Mouse (Mus musculus) heart, postnatal 14 days (tissue): Measurements from ENCODE around the gene Try10. TPM values are rescaled to one million over a fixed set of nuclear protein-coding genes. Genes with fewer than 3 reads are reported as not detected.
"Not testable (repeated sequence)": the region's sequence is repeated elsewhere in the genome, so short reads cannot be mapped to it uniquely, and the experiment has no call there.

ENCODE experiments used
- DNase-seq, 2 experiments: peaks; one replicate each; pipeline ENCODE4 v3.0.0; 2021 to 2022
- intact Hi-C: fragments of 180-260 bp; cut with DNase I; formaldehyde crosslinking; loops from one replicate; pipeline ENCODE4 v1.15.1; 2025
- long read RNA-seq, 2 experiments: library from polyadenylated mRNA; stranded (forward); transcript quantifications; one replicate each; pipeline ENCODE4 v2.0.0; 2021
- total RNA-seq, 2 experiments: library from RNA; stranded (reverse); gene quantifications; 2 replicates each; pipeline ENCODE4 v1.2.3; 2021

Try10 gene
- not detected for total RNA-seq
- long read RNA-seq, experiment 1, result 0 reads
- long read RNA-seq, experiment 2, result 0 reads

DNA sequence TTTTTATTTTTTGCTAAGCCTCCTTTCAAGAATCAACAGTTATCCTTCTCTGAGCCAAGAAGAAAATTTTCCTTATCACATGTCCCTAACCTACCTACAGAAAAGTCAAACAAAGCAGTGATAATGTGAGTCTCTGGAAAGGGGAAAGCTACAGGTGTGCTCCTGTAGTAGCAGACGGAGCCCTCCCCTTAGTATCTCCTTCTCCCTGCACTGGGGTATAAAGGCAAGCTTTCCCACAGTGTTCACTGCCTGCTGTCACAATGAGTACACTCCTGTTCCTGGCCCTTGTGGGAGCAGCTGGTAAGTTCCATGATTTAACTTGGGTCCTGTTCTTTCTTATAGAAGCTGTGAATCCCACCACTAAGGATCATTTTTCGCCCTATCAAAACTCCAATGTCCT lies at the start of gene Try10:
TSS of gene Try10 (plus strand) at position 174 of the 400 bp plus-strand sequence.
- DNase-seq, result no peak
- intact Hi-C loops, result no loop called here

DNA sequence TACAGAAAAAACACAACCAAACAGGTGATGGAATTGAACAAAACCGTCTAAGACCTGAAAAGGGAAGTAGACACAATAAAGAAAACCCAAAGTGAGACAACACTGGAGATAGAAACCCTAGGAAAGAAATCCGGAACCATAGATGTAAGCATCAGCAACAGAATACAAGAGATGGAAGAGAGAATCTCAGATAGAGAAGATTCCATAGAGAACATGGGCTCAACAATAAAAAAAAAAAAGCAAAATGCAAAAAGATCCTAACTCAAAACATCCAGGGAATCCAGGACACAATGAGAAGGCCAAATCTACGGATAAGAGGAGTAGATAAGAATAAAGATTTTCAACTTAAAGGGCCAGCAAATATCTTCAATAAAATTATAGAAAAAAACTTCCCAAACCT lies 37.2 kb upstream of the Try10 start, which contains the start of gene Try5:
TSS of gene Try5 (minus strand) at position 101 of the 400 bp plus-strand sequence.
- intact Hi-C loops, DNase-seq: not testable (repeated sequence)

DNA sequence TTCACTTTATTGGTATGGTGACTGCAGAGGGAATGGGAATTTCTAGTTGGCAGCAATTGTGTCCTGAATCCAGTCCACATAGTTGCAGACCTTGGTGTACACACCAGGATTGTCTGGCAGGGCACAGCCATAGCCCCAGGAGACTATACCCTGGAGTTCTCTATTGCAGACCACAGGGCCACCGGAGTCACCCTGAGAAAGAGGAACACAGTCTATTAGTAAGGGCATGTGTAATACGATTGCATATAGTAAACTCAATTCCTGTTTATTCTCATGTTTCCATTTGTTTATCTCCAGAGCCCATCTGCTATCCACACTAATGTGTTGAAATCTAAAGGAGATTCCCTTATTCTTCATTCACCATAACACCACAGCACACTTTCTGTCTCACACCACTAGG lies 19.9 kb downstream of the Try10 start:
- DNase-seq, intact Hi-C loops: not testable (repeated sequence)

DNA sequence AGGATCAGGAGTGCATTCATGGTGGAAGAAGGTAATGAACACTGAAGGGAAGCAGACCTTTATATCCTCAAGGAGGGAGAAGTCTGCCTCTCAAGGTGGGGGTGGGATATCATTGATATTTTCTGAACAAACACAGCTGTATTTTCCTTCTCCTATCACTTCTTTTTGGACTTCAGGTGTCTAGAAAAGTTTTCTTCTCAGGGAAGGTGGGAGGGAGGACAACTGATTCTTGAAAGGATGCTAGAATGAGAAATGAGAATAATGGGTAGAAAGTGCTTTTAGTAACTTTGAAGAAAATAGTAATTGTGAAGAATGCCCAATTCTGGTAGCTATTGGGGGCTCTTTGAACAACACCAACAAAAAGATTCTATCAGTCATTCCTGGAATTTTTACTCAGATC lies 23.7 kb downstream of the Try10 start, which contains the start of gene Prss3:
TSS of gene Prss3 (minus strand) at position 101 of the 400 bp plus-strand sequence.
- intact Hi-C loops, DNase-seq: not testable (repeated sequence)

DNA sequence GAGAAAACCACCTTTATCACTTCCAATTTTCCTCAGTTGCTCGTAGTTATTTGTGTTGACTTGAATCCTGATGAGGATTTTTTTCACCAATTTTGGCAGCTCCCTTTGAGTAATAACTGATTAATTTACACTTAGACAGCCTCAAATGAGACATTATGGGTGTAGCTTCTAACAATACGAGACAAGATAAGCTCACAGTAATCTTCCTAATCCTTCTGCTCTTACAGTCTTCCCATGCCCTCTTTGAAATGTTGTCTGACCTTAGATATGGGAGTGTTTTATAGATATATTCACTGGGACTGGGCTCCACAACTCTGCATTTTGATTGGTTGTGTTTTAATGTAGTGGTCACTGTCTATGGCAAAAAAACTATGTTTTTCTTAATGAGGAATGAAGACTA lies 32.9 kb downstream of the Try10 start:
- intact Hi-C loops, result no loop called here

DNA sequence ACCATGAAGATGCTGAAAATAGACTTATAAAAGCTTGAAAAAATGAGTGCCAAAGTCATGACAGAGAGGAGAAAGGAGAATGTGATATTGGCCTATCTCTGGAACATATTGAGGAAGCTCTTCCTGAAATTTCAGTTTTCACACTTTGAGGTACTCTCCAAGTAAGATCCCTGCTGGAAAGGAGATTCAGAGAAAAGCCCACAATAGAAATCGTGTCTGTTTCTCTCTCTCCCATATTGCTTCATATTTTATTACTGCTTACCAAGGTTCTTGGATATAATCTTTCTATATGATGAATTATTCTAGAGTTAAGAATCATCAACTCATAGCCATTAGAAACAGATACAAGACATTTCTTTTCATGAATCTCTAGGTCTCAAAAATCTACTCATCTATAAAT lies 37.7 kb downstream of the Try10 start:
- intact Hi-C loops, DNase-seq: not testable (repeated sequence)

More for the DNA sequence above, 32.9 kb downstream of the Try10 start:
- no peak for DNase-seq

DNA sequence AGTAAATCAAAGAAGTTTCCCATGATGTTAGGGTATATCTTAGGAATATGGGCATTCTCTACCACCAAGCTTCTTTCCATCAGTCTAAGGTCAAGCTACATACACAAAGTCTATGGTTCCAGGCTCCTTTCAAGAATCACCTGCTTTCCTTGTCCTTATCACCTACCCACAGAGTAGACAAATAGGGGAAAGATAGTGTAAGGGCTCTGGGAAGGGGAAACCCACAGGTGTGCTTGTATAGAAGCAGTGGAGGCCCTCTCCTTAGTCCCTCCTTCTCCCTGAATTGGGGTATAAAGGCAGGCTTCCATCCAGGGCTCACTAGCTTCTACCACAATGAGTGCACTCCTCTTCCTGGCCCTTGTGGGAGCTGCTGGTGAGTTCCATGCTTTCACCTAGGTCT lies 38.2 kb downstream of the Try10 start, which contains the start of gene Gm5771:
TSS of gene Gm5771 (plus strand) at position 301 of the 400 bp plus-strand sequence.
- DNase-seq, intact Hi-C loops: not testable (repeated sequence)

Other genes with a start within 250 kb of the Try10 start
- gene Try4, start 51.8 kb upstream of the Try10 start, total RNA-seq, result not detected
- not detected for gene Try5, start 37.3 kb upstream of the Try10 start, total RNA-seq
- not detected for gene Prss3, start 23.6 kb downstream of the Try10 start, total RNA-seq
- not detected for gene Gm5771, start 38.3 kb downstream of the Try10 start, total RNA-seq
- not detected for gene Gm10334, start 92.0 kb downstream of the Try10 start, total RNA-seq
- not detected for gene Prss1, start 104.8 kb downstream of the Try10 start, total RNA-seq
- not detected for gene Prss2, start 167.7 kb downstream of the Try10 start, total RNA-seq